Mouse (Mus musculus) kidney, postnatal 14 days (tissue): ENCODE results near the gene Ubxn11.
"Not testable (repeated sequence)": the region's sequence is repeated elsewhere in the genome, so short reads cannot be mapped to it uniquely, and the experiment has no call there.

Experiments
- DNase-seq: peaks from one replicate; pipeline ENCODE4 v3.0.0; 2022; ENCODE audit warnings: mixed read lengths

The Ubxn11 gene

GRCm38 (mm10) chr4:134120192-134120805 is 17.9 kb downstream of the Ubxn11 start:
- DNase-seq = no peak

- no peak for DNase-seq
Observed at GRCm38 (mm10) chr4:134120916-134121315, 18.5 kb downstream of the Ubxn11 start.

GRCm38 (mm10) chr4:134121571-134121970 is 19.2 kb downstream of the Ubxn11 start:
- DNase-seq = no peak

GRCm38 (mm10) chr4:134122281-134122680 is 19.9 kb downstream of the Ubxn11 start:
- DNase-seq = no peak

GRCm38 (mm10) chr4:134123147-134123546 is 20.8 kb downstream of the Ubxn11 start:
- no peak for DNase-seq

- DNase-seq = no peak
Observed at GRCm38 (mm10) chr4:134123680-134124551, 21.5 kb downstream of the Ubxn11 start.

GRCm38 (mm10) chr4:134125383-134126060 is 23.2 kb downstream of the Ubxn11 start:
- DNase-seq = no peak

- DNase-seq = no peak
Observed at GRCm38 (mm10) chr4:134126300-134127120, 24.1 kb downstream of the Ubxn11 start.

- no peak for DNase-seq
Observed at GRCm38 (mm10) chr4:134127121-134127455, 24.7 kb downstream of the Ubxn11 start.

- DNase-seq = no peak
Observed at GRCm38 (mm10) chr4:134127793-134128192, 25.4 kb downstream of the Ubxn11 start.

GRCm38 (mm10) chr4:134128221-134128982 is 26.0 kb downstream of the Ubxn11 start, which contains the start of gene Sh3bgrl3:
TSS of gene Sh3bgrl3 (minus strand) at chr4:134128789.
- peak; percentile 93 for DNase-seq

- DNase-seq = no peak
Observed at GRCm38 (mm10) chr4:134128983-134129362, 26.6 kb downstream of the Ubxn11 start.

- no peak for DNase-seq
Observed at GRCm38 (mm10) chr4:134129482-134129881, 27.1 kb downstream of the Ubxn11 start.

GRCm38 (mm10) chr4:134132117-134132516 is 29.7 kb downstream of the Ubxn11 start:
- no peak for DNase-seq

GRCm38 (mm10) chr4:134132519-134133095 is 30.2 kb downstream of the Ubxn11 start:
- no peak for DNase-seq

- DNase-seq = no peak
Observed at GRCm38 (mm10) chr4:134136280-134136926, 34.0 kb downstream of the Ubxn11 start.

GRCm38 (mm10) chr4:134138857-134139256 is 36.5 kb downstream of the Ubxn11 start:
- DNase-seq = no peak

GRCm38 (mm10) chr4:134144297-134144696 is 41.9 kb downstream of the Ubxn11 start:
- not testable (repeated sequence) for DNase-seq

GRCm38 (mm10) chr4:134149389-134149788 is 47.0 kb downstream of the Ubxn11 start:
- DNase-seq = no peak

- DNase-seq = no peak
Observed at GRCm38 (mm10) chr4:134152112-134152511, 49.7 kb downstream of the Ubxn11 start.

- no peak for DNase-seq
Observed at GRCm38 (mm10) chr4:134153656-134154055, 51.3 kb downstream of the Ubxn11 start.
